Mouse (Mus musculus): Measurements from ENCODE around the gene Ctrb1.

DNA sequence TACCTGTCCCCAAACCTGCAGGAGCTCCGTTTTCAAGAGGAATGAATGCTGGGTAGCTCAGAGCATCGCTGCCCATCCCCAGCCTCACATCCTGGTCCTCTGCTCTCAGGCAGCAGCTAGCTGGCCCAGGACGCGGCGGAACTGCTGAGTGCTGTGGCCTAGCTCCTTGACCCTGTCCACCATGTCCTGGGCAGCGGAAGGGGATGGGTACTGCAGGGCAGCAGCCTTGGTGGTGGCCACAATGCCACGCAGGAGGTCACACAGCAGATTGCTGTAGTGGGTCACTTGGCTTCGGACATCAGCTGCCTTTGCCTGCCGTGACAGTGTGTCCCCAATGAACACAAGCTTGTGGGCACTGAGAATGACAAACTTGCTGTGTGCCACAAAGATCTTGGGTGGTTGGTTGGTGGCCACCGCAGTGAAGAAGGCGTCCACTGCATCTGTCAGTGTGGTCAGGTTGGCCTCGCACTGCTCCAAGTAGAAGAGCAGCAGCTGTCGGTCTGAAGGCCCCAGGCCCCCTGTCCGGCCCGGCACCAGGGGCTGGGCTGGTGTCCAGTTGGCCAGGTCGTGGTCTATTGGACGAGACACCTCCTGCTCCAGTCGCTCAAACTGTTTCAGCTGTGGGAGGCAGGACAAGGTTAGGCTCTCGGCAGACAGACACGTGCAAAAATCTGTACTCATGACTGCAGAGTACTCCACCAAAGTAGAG lies 20.1 kb upstream of the Ctrb1 start:
- no peak for TF ChIP-seq POLR2A (IDR thresholded peaks at IDR 0.05; ENCODE audit: borderline replicate concordance, extremely low read depth, low read depth, low read length)
- no peak for TF ChIP-seq CTCF (IDR thresholded peaks at IDR 0.05; ENCODE audit: insufficient read depth, low read length)
